Mouse (Mus musculus) 416B (cell line): Measurements from ENCODE around the gene Olfr1160.
"Not testable (repeated sequence)": the region's sequence is repeated elsewhere in the genome, so short reads cannot be mapped to it uniquely, and the experiment has no call there.

Experiments
- DNase-seq: peaks from one replicate; pipeline ENCODE4 v3.0.0; 2011; ENCODE audit warnings: low read depth

The Olfr1160 gene

GRCm38 (mm10) chr2:88007515-88008318 lies at the start of gene Olfr1160:
Gene Olfr1160, minus strand, starts transcription at chr2:88008268.
- no peak for DNase-seq

GRCm38 (mm10) chr2:88051029-88051428 lies 43.0 kb upstream of the Olfr1160 start, which contains the start of gene Olfr1162:
Gene Olfr1162, minus strand, starts transcription at chr2:88051129.
- no peak for DNase-seq

GRCm38 (mm10) chr2:88037599-88037998 lies 29.5 kb upstream of the Olfr1160 start, which contains the start of gene Olfr73:
Gene Olfr73, minus strand, starts transcription at chr2:88037699.
- no peak for DNase-seq

GRCm38 (mm10) chr2:88022474-88022873 lies 14.4 kb upstream of the Olfr1160 start, which contains the start of gene Olfr1161:
Gene Olfr1161, plus strand, starts transcription at chr2:88022774.
- not testable (repeated sequence) for DNase-seq

GRCm38 (mm10) chr2:87989813-87990212 lies 18.3 kb downstream of the Olfr1160 start, which contains the start of gene Olfr1158:
Gene Olfr1158, plus strand, starts transcription at chr2:87990113.
- DNase-seq, result no peak

GRCm38 (mm10) chr2:87974563-87974962 lies 33.5 kb downstream of the Olfr1160 start, which contains the start of gene Olfr74:
Gene Olfr74, minus strand, starts transcription at chr2:87974663.
- no peak for DNase-seq

- no peak for DNase-seq
Observed at GRCm38 (mm10) chr2:87968199-87968598, 39.9 kb downstream of the Olfr1160 start, which contains the start of gene Olfr1157. Gene Olfr1157, minus strand, starts transcription at chr2:87968299.

- no peak for DNase-seq
Observed at GRCm38 (mm10) chr2:87953000-87953399, 55.1 kb downstream of the Olfr1160 start, which contains the start of gene Olfr1156. Gene Olfr1156, minus strand, starts transcription at chr2:87953100.
